In genomic region chr16:10392587-10392986, GRCm38 (mm10) we compare ENCODE assay signal across 12 mouse cellular contexts. TPM values are rescaled to one million over a fixed set of nuclear protein-coding genes. Genes with fewer than 3 reads are reported as not detected.
"Had no signal": no experiment of that assay in that cellular context is flagged by ENCODE, and none has a peak within 500 bp of the region (broad histone marks: within the 10 kb centered on the region; RNA-seq: fewer than 3 reads in every experiment).

No protein-coding gene starts in this region.

- H3K27ac ChIP-seq: layer of hippocampus, adult 2 months; limb, embryonic 10.5 days; liver, embryonic 12.5 days; macrophage; midbrain, embryonic 13.5 days had no signal

- H3K36me3 ChIP-seq: limb, embryonic 10.5 days; liver, embryonic 12.5 days; midbrain, embryonic 13.5 days had no signal

- DNase-seq: kidney, adult 11 months; kidney, postnatal 10 days; kidney, postnatal 4 days; lung, embryonic 14.5 days; lung, postnatal 10 days; right cerebral cortex, adult 18-20 months; right cerebral cortex, postnatal 25 days had no signal

- H3K9ac ChIP-seq: liver, embryonic 12.5 days; lung, embryonic 14.5 days; midbrain, embryonic 13.5 days had no signal

- H3K4me3 ChIP-seq: layer of hippocampus, adult 2 months; limb, embryonic 10.5 days; liver, embryonic 12.5 days; midbrain, embryonic 13.5 days had no signal

- ATAC-seq: liver, embryonic 12.5 days; midbrain, embryonic 13.5 days had no signal

- H3K4me2 ChIP-seq: liver, embryonic 12.5 days; lung, embryonic 14.5 days; midbrain, embryonic 13.5 days had no signal

- H3K9me3 ChIP-seq: limb, embryonic 10.5 days; liver, embryonic 12.5 days; midbrain, embryonic 13.5 days had no signal

RNA-seq across cellular contexts. Expression of gene Tekt5, which starts 2.7 kb away (rescaled TPM):
- polyA plus RNA-seq: limb, embryonic 10.5 days; macrophage had no signal

RNA-seq across cellular contexts. Expression of gene Tvp23a, which starts 54.6 kb away (rescaled TPM):
- polyA plus RNA-seq: macrophage had no signal
